Mouse (Mus musculus) cerebellum, adult 2 months (tissue): Measurements from ENCODE around the gene Crym.

Source experiments
- CTCF ChIP-seq: fragments of 200-500 bp; IDR thresholded peaks from 2 replicates; pipeline ENCODE4 v1.5.1; 2011; ENCODE audit warnings: low read depth, mild to moderate bottlenecking, control low read depth, low read length, moderate library complexity, borderline replicate concordance; ENCODE audit not compliant: insufficient read depth
- POLR2A ChIP-seq: fragments of 200-500 bp; IDR thresholded peaks from 2 replicates; pipeline ENCODE4 v1.6.1; 2011; ENCODE audit warnings: low read length, control low read depth, borderline replicate concordance; ENCODE audit not compliant: insufficient read depth

DNA sequence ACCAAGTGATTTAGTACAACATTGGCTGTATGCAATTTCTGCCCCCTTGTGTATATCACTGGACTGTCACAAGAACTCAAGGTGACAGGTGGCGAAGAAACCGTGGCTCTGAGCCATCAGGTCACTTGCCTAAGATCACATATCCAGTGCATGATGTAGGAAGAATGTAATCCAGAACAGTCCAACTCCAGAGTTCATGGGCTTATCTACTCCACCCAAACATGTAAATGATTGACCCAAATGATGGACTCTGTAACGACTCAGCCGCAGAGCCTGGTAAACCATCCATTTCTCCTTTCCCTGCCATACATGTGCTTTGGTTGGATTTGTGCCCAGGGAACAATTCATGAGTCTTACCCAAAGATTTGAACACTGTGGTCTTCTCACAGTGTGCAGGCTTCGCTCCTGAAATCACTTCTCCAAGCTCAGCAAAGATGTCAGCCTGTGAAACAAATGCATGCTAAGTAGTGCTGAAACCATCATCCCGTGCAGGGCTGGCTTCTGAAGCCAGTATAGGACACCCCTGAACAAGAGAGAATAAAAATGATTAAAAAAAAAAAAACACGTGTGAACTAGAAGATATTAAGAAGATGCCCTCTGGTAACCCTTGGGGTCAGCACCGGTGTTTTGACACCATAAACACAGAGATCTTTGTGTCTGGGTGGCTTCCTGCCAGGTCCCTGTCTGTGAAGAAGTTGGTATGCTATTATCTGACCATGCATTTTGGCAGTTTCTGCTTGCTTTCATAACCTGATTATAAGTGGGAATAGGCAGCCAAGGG lies 12.4 kb downstream of the Crym start:
- TF ChIP-seq CTCF (no peak), POLR2A (no peak)
